Mouse (Mus musculus): ENCODE results near the gene Clic3. TPM values are rescaled to one million over a fixed set of nuclear protein-coding genes. Genes with fewer than 3 reads are reported as not detected.

Gene Clic3
- polyA plus RNA-seq, 1 experiment from 2014 or later: 99.3 TPM

GRCm38 (mm10) chr2:25505860-25506259, 49.2 kb downstream of the Clic3 start:
- 97% methylated on average over 4 of the region's 4 CpGs for WGBS
- Histone ChIP-seq H3K4me3 (no peak overlapping the region), H3K36me3 (peaks cover 40% of the 10 kb centered on the region), H3K9ac (no peak overlapping the region), H3K27ac (no peak overlapping the region), H3K27me3 (no peaks in the 10 kb centered on the region), H3K4me2 (no peak overlapping the region), H3K4me1 (peaks cover 13% of the 10 kb centered on the region), H3K9me3 (no peaks in the 10 kb centered on the region)
- ATAC-seq (ENCODE audit: insufficient number of reproducible peaks, low FRiP score, low TSS enrichment, low read depth): no peak

- Histone ChIP-seq H3K4me2 (no peak overlapping the region), H3K27me3 (no peaks in the 10 kb centered on the region), H3K9me3 (no peaks in the 10 kb centered on the region), H3K36me3 (peaks cover 40% of the 10 kb centered on the region), H3K27ac (no peak overlapping the region), H3K9ac (no peak overlapping the region), H3K4me3 (no peak overlapping the region), H3K4me1 (peaks cover 5% of the 10 kb centered on the region)
- ATAC-seq (ENCODE audit: insufficient number of reproducible peaks, low FRiP score, low TSS enrichment, low read depth): no peak
- 33% methylated on average over 5 of the region's 5 CpGs for WGBS
Observed at GRCm38 (mm10) chr2:25506964-25507363, 50.3 kb downstream of the Clic3 start.

Small RNAs within 50 kb of the gene (microRNA-seq; reads per million reads assigned to microRNA genes)
- not detected for gene Mir3087

Other genes with a start within 250 kb of the Clic3 start
- 114 and 117 TPM in 2 replicates for gene Nelfb, start 245.3 kb upstream of the Clic3 start, polyA plus RNA-seq (2015; fragmentation: Nextera tagmentation; extraction: Ambion mirVana)
- gene Stpg3, start 242.2 kb upstream of the Clic3 start, polyA plus RNA-seq (2015; fragmentation: Nextera tagmentation; extraction: Ambion mirVana): not detected in 2 replicates
- gene Fam166a, start 238.1 kb upstream of the Clic3 start, polyA plus RNA-seq (2015; fragmentation: Nextera tagmentation; extraction: Ambion mirVana): 0.81 TPM in 1 of 2 replicates, not detected in the other
- gene Tubb4b, start 232.1 kb upstream of the Clic3 start, polyA plus RNA-seq (2015; fragmentation: Nextera tagmentation; extraction: Ambion mirVana): 554 and 617 TPM in 2 replicates
- gene Slc34a3, start 222.5 kb upstream of the Clic3 start, polyA plus RNA-seq (2015; fragmentation: Nextera tagmentation; extraction: Ambion mirVana): not detected in 2 replicates
- gene Rnf224, start 220.1 kb upstream of the Clic3 start, polyA plus RNA-seq (2015; fragmentation: Nextera tagmentation; extraction: Ambion mirVana): 0.57 and 0.58 TPM in 2 replicates
- 16.9 and 17.5 TPM in 2 replicates for gene Rnf208, start 214.6 kb upstream of the Clic3 start, polyA plus RNA-seq (2015; fragmentation: Nextera tagmentation; extraction: Ambion mirVana)
- gene Cysrt1, start 214.4 kb upstream of the Clic3 start, polyA plus RNA-seq (2015; fragmentation: Nextera tagmentation; extraction: Ambion mirVana): 83.9 and 100 TPM in 2 replicates
- 10.2 and 10.4 TPM in 2 replicates for gene AL732309.1, start 210.0 kb upstream of the Clic3 start, polyA plus RNA-seq (2015; fragmentation: Nextera tagmentation; extraction: Ambion mirVana)
- 21.4 and 24.2 TPM in 2 replicates for gene Tmem203, start 201.4 kb upstream of the Clic3 start, polyA plus RNA-seq (2015; fragmentation: Nextera tagmentation; extraction: Ambion mirVana)
- gene Tprn, start 194.2 kb upstream of the Clic3 start, polyA plus RNA-seq (2015; fragmentation: Nextera tagmentation; extraction: Ambion mirVana): 8.5 and 8.6 TPM in 2 replicates
- 241 and 244 TPM in 2 replicates for gene Ssna1, start 184.4 kb upstream of the Clic3 start, polyA plus RNA-seq (2015; fragmentation: Nextera tagmentation; extraction: Ambion mirVana)
- gene Anapc2, start 184.4 kb upstream of the Clic3 start, polyA plus RNA-seq (2015; fragmentation: Nextera tagmentation; extraction: Ambion mirVana): 136 and 140 TPM in 2 replicates
- not detected in 2 replicates for gene Tmem210, start 168.7 kb upstream of the Clic3 start, polyA plus RNA-seq (2015; fragmentation: Nextera tagmentation; extraction: Ambion mirVana)
- gene Lrrc26, start 166.9 kb upstream of the Clic3 start, polyA plus RNA-seq (2015; fragmentation: Nextera tagmentation; extraction: Ambion mirVana): 0.61 and 0.92 TPM in 2 replicates
- gene Grin1, start 137.7 kb upstream of the Clic3 start, polyA plus RNA-seq (2015; fragmentation: Nextera tagmentation; extraction: Ambion mirVana): 0.71 and 0.87 TPM in 2 replicates
- gene Man1b1, start 124.5 kb upstream of the Clic3 start, polyA plus RNA-seq (2015; fragmentation: Nextera tagmentation; extraction: Ambion mirVana): 47.0 and 55.8 TPM in 2 replicates
- 24.0 and 25.1 TPM in 2 replicates for gene Dpp7, start 100.5 kb upstream of the Clic3 start, polyA plus RNA-seq (2015; fragmentation: Nextera tagmentation; extraction: Ambion mirVana)
- gene Uap1l1, start 91.2 kb upstream of the Clic3 start, polyA plus RNA-seq (2015; fragmentation: Nextera tagmentation; extraction: Ambion mirVana): 16.9 and 23.6 TPM in 2 replicates
- 30.5 and 31.9 TPM in 2 replicates for gene Sapcd2, start 84.5 kb upstream of the Clic3 start, polyA plus RNA-seq (2015; fragmentation: Nextera tagmentation; extraction: Ambion mirVana)
- gene Entpd2, start 61.0 kb upstream of the Clic3 start, polyA plus RNA-seq (2015; fragmentation: Nextera tagmentation; extraction: Ambion mirVana): 4.2 and 11.7 TPM in 2 replicates
- 51.7 and 54.3 TPM in 2 replicates for gene Npdc1, start 57.5 kb upstream of the Clic3 start, polyA plus RNA-seq (2015; fragmentation: Nextera tagmentation; extraction: Ambion mirVana)
- 0.18 TPM in 1 of 2 replicates, not detected in the other for gene Fut7, start 33.6 kb upstream of the Clic3 start, polyA plus RNA-seq (2015; fragmentation: Nextera tagmentation; extraction: Ambion mirVana)
- gene Abca2, start 28.1 kb upstream of the Clic3 start, polyA plus RNA-seq (2015; fragmentation: Nextera tagmentation; extraction: Ambion mirVana): 4.2 and 5.9 TPM in 2 replicates
- gene Paxx, start 4.3 kb downstream of the Clic3 start, polyA plus RNA-seq (2015; fragmentation: Nextera tagmentation; extraction: Ambion mirVana): 49.9 and 56.9 TPM in 2 replicates
- gene Ptgds, start 13.2 kb downstream of the Clic3 start, polyA plus RNA-seq (2015; fragmentation: Nextera tagmentation; extraction: Ambion mirVana): 4.1 and 9.1 TPM in 2 replicates
- gene Lcn12, start 37.1 kb downstream of the Clic3 start, polyA plus RNA-seq (2015; fragmentation: Nextera tagmentation; extraction: Ambion mirVana): not detected in 2 replicates
- gene Fbxw5, start 43.9 kb downstream of the Clic3 start, polyA plus RNA-seq (2015; fragmentation: Nextera tagmentation; extraction: Ambion mirVana): 73.0 and 81.4 TPM in 2 replicates
- gene C8g, start 44.9 kb downstream of the Clic3 start, polyA plus RNA-seq (2015; fragmentation: Nextera tagmentation; extraction: Ambion mirVana): 4.6 and 5.6 TPM in 2 replicates
- gene Traf2, start 90.1 kb downstream of the Clic3 start, polyA plus RNA-seq (2015; fragmentation: Nextera tagmentation; extraction: Ambion mirVana): 34.4 and 35.7 TPM in 2 replicates
- 388 and 396 TPM in 2 replicates for gene Edf1, start 101.0 kb downstream of the Clic3 start, polyA plus RNA-seq (2015; fragmentation: Nextera tagmentation; extraction: Ambion mirVana)
- 0.81 and 6.0 TPM in 2 replicates for gene Mamdc4, start 118.0 kb downstream of the Clic3 start, polyA plus RNA-seq (2015; fragmentation: Nextera tagmentation; extraction: Ambion mirVana)
- 129 and 139 TPM in 2 replicates for gene Phpt1, start 118.4 kb downstream of the Clic3 start, polyA plus RNA-seq (2015; fragmentation: Nextera tagmentation; extraction: Ambion mirVana)
- gene Ajm1, start 124.9 kb downstream of the Clic3 start, polyA plus RNA-seq (2015; fragmentation: Nextera tagmentation; extraction: Ambion mirVana): 0.29 and 0.44 TPM in 2 replicates
- gene Rabl6, start 151.7 kb downstream of the Clic3 start, polyA plus RNA-seq (2015; fragmentation: Nextera tagmentation; extraction: Ambion mirVana): 73.6 and 74.9 TPM in 2 replicates
- gene Ccdc183, start 160.8 kb downstream of the Clic3 start, polyA plus RNA-seq (2015; fragmentation: Nextera tagmentation; extraction: Ambion mirVana): 0.12 and 0.14 TPM in 2 replicates
- gene Tmem141, start 165.2 kb downstream of the Clic3 start, polyA plus RNA-seq (2015; fragmentation: Nextera tagmentation; extraction: Ambion mirVana): 27.3 and 28.7 TPM in 2 replicates
- gene Fcna, start 171.2 kb downstream of the Clic3 start, polyA plus RNA-seq (2015; fragmentation: Nextera tagmentation; extraction: Ambion mirVana): 2.7 and 3.7 TPM in 2 replicates
- not detected in 2 replicates for gene Lcn8, start 196.3 kb downstream of the Clic3 start, polyA plus RNA-seq (2015; fragmentation: Nextera tagmentation; extraction: Ambion mirVana)
- not detected in 2 replicates for gene Lcn5, start 201.1 kb downstream of the Clic3 start, polyA plus RNA-seq (2015; fragmentation: Nextera tagmentation; extraction: Ambion mirVana)
- not detected in 2 replicates for gene Lcn6, start 219.9 kb downstream of the Clic3 start, polyA plus RNA-seq (2015; fragmentation: Nextera tagmentation; extraction: Ambion mirVana)
- gene Lcn10, start 225.9 kb downstream of the Clic3 start, polyA plus RNA-seq (2015; fragmentation: Nextera tagmentation; extraction: Ambion mirVana): not detected in 2 replicates
- not detected in 2 replicates for gene Obp2a, start 243.2 kb downstream of the Clic3 start, polyA plus RNA-seq (2015; fragmentation: Nextera tagmentation; extraction: Ambion mirVana)
- 92.0 and 94.5 TPM in 2 replicates for gene Bmyc, start 249.9 kb downstream of the Clic3 start, polyA plus RNA-seq (2015; fragmentation: Nextera tagmentation; extraction: Ambion mirVana)